Mouse (Mus musculus): ENCODE data around the gene Tbc1d23. TPM values are rescaled to one million over a fixed set of nuclear protein-coding genes. Genes with fewer than 3 reads are reported as not detected.

Tbc1d23 gene
- total RNA-seq, 4 experiments from 2014 or later = 21.8 to 26.5 (median 24.0) TPM

GRCm38 (mm10) chr16:57163694-57164093, 67.6 kb downstream of the Tbc1d23 start:
- no peak for DNase-seq (ENCODE audit: low spot score)

DNA sequence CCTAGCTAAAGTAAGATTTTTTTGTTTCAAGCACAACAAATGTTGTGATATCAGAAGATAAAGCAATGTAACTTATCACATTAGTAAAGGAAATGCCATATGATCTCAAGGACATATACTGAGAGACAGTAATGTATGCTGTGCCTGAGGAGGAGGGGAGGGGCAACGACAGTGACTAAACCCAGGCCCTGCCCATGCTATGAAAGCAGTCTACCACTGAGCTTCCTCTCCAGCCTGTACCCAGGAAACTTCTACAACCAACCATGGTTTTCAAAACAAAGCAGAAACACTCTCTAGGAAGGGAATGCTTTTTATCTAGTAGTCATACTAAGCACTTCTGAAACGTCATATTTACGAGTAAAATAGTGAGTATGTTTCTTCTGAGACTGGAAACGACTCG, 68.5 kb downstream of the Tbc1d23 start:
- DNase-seq (ENCODE audit: low spot score) = no peak

- DNase-seq (ENCODE audit: low spot score) = no peak
These were observed 71.5 kb downstream of the Tbc1d23 start for GRCm38 (mm10) chr16:57159835-57160234.

DNA sequence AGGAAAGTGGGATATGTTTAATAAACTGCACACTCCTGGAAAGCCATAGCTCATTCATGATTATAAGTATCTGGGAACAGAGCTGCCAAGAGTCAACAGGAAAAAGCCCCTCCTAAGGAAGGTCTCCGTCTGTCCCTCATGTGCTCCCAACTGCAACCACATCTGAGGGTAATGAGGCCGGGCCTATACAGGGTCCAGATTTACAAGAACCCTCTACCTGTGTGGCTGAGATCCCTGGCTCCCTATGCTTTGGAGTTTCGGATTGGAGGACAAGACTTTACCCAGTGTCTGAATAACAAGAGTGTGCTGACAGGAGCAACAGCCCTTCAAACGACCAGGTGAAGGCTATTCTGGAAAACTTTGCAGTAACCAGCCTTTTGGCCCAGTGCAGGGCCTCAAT, 73.6 kb downstream of the Tbc1d23 start:
- no peak for DNase-seq (ENCODE audit: low spot score)

DNA sequence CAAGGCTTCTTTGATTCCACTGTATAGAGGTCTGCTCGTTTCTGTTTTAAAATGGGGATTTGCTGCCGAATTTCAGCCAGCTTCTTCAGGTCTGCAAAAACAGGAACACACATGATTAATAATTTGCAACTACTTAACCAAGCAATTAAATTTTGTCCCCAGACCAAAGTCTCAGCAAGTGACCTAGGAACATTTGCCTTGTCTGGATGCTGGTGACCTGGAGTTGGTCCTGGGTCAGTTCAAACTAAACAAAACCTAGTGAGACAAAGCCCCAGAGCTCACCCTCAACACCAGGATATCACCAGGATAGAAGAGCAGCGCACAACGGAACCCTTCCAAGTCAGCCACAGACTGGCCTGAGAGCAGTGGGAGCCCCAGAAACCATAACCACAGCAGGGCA, 74.2 kb downstream of the Tbc1d23 start:
- no peak for DNase-seq (ENCODE audit: low spot score)

DNA sequence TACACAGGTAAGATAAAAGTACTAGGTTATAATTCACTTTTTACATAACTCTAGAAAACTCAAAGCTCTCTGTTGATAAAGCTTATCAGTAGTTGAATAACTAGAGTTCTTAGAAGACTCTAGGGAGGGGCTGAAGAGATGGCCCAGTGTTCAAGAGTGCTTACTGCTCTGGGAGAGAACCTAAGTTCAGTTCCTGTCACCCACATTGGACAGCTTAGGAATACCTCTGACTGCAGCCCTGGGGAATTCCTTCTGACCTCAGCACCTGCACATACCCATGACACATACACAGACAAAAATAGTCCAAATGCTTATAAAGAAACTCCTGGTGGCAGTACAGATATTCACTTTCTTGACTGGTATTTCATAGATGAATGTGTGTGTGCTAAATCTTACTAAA, 75.4 kb downstream of the Tbc1d23 start:
- DNase-seq (ENCODE audit: low spot score) = no peak

DNA sequence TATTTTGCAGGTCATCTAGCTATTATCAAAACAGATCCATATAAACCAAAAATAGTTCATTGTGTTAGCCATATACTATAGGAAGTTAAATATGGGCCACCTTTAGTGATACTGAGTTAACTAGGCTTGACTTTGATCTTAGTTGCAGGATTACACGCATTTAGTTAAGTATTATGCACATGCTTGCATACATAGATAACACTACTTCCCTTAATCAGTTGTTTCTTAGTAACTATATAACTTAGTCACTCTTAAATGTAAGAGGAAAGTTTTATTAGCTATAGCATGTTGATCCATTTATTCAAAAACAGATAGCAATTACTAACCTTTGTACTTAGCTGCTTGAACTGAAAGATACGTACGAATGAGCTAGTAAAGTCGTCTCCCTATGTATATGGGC, 79.9 kb downstream of the Tbc1d23 start:
- no peak for DNase-seq (ENCODE audit: low spot score)

DNA sequence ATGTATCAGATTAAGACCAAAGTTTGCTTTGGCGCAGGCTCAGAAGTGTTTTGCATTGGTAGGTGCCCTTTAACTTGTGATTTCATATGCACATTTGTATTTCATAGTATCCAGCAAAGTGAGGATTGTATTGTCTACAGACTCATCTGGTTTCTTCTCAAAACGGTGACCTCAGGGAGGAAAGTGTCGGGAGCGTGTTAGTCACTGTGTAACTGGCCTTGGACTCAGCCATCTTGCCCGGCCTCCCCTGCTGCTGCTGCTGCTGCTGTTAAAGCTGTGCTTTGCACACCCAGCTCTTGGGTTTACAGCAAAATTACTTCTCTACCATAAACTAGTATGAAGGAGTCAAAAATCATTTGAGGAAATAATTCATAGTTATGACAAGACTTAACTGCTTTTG, 86.6 kb downstream of the Tbc1d23 start:
- no peak for DNase-seq (ENCODE audit: low spot score)

DNA sequence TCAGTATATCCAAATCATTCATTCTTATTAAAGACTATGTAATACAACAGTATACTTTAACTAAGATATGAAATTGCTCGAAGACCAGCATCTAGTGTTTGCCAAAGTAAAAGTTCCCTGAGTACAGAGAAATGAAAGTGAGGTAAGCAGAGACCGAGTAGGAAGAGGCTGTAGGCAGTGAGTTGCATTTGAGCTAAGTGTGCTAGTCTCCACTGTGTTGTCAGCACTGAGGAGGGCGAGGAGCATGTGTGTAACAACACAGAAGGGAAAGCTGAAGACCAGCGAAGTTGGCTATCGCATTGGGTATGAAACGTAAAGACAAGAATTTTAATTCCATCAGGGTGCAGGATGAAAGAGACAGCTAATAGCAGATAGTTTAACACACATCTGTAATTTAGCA, 97.7 kb downstream of the Tbc1d23 start:
- no peak for DNase-seq (ENCODE audit: low spot score)

DNA sequence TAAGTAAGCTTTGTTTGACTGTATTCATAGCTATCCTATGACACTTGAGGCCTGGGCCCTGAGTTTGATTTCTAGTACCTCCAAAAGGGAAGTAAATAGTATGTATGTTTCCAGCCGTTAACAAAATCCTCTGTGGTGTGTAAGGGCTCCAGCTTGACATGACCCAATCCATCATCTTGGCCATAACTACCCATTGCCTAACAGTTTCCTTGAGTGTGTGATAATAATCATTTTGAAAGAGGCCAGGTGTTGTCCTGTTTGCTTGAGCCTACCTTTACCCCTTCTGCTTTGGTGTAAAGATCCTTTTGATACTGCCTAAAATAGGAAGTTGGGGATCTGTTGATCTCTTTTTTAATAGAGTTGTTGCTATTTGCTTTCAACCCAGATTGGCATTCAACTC, 99.0 kb downstream of the Tbc1d23 start:
- no peak for DNase-seq (ENCODE audit: low spot score)

- no peak for DNase-seq (ENCODE audit: low spot score)
These were observed 99.8 kb downstream of the Tbc1d23 start for GRCm38 (mm10) chr16:57131544-57131943.

DNA sequence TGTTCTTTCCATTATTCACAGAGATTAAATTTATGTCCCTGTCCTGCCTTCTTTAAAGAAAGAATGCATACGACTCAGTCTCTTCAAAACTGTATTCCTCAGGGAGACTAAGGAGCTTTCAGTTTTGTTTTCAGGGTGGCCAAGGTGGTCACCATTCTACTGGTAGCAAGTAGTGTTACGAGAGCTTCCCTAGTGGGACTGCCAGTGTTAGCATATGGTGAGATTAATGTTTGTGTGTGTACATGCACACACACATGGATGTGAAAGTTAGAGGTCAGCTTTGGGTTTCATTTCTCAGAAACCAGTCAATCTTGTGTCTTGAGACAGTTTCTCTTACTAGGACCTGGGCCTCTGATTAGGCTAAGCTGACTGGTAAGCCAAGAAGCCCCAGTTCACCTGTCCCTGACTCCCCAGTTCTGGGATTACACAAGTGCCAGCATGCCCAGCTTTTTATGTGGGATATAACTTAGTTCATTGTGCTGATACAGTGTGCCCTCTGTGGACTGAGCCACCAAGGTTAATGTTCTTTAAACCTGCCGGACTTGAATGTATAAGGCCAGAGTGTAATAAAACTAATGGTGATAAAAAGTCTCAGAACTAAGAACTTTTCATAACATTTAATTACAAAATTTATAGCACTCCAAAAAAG, 100.4 kb downstream of the Tbc1d23 start:
- DNase-seq (ENCODE audit: low spot score) = no peak

- DNase-seq (ENCODE audit: low spot score) = no peak
These were observed 103.5 kb downstream of the Tbc1d23 start for GRCm38 (mm10) chr16:57127825-57128224.

DNA sequence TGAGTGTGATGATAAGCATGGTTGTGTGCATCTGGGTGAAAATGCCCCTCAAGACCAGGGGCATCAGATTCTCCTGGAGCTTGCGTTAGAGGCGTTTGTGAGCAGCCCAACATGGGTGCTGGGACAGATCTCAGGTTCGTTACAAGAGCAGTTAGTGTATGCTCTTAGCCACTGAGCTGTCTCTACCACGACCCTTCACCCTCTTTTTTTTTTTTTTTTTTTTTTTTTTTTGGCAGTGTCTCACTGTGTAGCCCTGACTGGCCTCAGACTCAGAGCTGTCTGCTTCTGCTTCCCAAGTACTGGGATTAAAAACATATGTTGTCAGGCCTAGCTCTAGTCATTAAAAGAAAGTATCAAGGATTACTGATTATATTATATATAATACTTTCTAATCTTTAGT, 105.0 kb downstream of the Tbc1d23 start:
- DNase-seq (ENCODE audit: low spot score) = no peak

DNA sequence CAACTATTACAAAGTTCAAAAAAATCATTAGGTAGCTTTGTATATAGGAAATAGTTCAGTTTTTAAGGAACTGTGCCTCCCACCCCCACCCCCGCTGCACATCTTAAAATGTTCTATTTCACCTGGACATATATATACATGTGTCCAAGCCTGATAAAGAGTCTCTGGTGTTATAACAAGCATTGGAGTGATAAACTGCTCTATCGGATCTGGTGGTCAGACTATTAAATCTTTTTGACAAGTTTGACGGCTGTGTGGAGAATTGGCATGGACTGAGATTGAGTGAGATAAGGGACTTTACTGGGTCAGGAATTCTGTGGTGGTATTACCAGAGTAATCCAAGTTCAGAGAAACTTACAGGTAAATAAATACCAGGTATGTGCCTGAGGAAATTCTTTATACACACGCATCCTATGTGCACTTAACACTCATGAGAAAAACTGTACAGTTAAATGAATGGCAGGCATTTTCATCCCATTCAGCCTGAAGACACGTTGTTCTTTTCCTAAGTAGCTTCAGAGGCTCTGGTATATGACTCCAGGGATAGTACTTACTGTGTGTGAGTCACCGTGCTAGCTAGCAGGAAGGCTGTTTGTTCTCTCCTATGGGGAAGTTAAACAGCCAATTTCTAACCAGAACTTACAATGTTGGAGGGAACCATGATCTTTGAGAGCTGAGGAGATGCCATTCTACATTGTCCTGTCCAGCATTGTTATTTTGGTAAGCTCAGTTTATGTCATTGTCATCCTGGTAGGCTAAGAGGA, 108.4 kb downstream of the Tbc1d23 start:
- no peak for DNase-seq (ENCODE audit: low spot score)

DNA sequence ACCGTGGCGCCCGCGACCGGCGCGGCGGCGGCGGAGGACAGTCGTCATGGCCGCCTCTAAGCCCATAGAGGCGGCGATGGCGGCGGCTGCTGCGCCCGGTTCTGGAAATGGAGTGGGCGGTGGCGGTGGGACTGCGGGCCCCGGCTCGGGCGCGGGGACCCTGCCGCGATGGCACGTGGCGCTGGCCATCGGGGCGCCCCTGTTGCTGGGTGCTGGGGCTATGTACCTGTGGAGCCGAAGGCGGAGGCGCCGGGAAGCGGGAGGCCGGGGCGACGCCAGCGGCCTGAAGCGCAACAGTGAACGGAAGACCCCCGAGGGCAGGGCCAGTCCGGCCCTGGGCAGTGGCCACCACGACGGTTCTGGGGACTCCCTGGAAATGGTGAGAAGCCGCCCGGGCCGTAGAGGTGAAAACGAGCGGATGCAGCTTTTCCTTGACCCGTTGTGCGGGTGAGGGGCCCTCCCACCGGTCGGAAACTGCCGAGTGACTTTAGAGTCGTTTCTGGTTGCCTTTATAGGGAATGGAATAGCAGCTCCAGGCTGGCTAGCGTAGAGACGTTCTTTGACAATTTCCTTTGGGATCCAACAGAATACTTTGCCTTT, 109.4 kb downstream of the Tbc1d23 start:
- DNase-seq (ENCODE audit: low spot score) = no peak

DNA sequence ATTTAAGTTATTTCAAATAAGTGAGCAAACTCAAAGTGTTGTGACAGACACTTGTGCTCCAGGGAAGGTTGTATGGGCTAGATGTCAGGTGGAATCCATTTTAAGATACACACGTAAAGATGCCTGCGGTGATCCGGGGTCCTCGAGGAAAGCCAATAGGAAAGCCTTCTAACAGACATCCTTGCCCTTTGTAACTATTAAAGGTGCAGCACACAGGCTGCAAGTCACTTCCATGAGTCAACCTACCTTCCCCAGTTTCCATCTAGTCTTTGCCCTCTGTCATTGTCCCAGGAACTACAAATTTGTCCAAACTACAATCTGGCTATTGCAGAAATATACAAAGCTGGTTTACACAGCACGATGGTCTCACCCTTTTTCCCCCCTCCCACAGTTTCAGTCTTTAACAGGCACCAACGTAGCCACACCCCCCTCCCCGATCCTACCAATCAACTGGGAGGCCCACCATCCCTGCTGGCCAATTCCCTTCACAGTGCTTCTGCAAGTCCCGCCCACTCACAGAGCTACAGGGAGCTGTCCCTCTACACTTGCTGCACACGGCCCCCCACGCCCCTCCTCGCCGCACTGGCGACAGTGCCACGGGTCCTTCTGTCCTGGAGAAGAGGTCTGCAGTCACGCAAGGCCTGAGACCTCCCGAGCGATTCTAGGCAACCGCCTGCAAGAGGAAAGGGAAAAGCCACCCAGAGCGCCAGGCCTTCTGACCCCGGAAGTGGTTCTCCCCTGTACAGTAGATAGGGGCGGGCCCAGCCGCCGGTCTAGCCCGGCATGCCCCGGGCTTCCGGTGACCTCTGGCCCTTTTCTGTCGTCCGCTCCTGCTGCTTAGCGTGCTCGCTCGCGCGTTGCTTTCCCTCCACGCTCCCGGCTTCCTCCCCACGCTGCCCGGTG, 110.1 kb downstream of the Tbc1d23 start, which contains the start of gene Tomm70a:
Gene Tomm70a, plus strand, starts transcription at position 791 of the 903 bp plus-strand sequence.
- peak; percentile 95 for DNase-seq (ENCODE audit: low spot score)

Other genes with a start within 250 kb of the Tbc1d23 start
- not detected for gene Tmem45a2, start 160.1 kb downstream of the Tbc1d23 start, total RNA-seq (2022)
- gene Tomm70a, start 109.8 kb downstream of the Tbc1d23 start, total RNA-seq (2022) = 10 to 100 TPM; 36.3 to 45.4 (median 41.1) TPM
- gene Nit2, start 64.2 kb downstream of the Tbc1d23 start, total RNA-seq (2022) = 10 to 100 TPM; 25.8 to 33.3 (median 29.9) TPM
- not detected for gene Tmem30c, start 61.4 kb upstream of the Tbc1d23 start, total RNA-seq (2022)
- 10 to 100 TPM; 25.5 to 36.2 (median 31.4) TPM for gene Filip1l, start 121.6 kb upstream of the Tbc1d23 start, total RNA-seq (2022)

Measured in heart, adult 8-10 months (tissue).